Mouse (Mus musculus) gastrocnemius, postnatal 4 days (tissue): Measurements from ENCODE around the gene Dppa3. TPM values are rescaled to one million over a fixed set of nuclear protein-coding genes. Genes with fewer than 3 reads are reported as not detected.

Source experiments
- DNase-seq, 2 experiments: peaks; one replicate each; pipeline ENCODE4 v3.0.0; 2021 to 2022; ENCODE audit warnings: low spot score in 2 of 2, mixed read lengths in 2 of 2
- long read RNA-seq, 2 experiments: library from polyadenylated mRNA; stranded (forward); transcript quantifications; one replicate each; pipeline ENCODE4 v2.0.0; 2021
- total RNA-seq, 2 experiments: library from RNA; stranded (reverse); gene quantifications; 2 replicates each; pipeline ENCODE4 v1.2.3; 2021

Dppa3 gene
- total RNA-seq = not detected
- long read RNA-seq, experiment 1 = 0 reads
- long read RNA-seq, experiment 2 = 0 reads

DNA sequence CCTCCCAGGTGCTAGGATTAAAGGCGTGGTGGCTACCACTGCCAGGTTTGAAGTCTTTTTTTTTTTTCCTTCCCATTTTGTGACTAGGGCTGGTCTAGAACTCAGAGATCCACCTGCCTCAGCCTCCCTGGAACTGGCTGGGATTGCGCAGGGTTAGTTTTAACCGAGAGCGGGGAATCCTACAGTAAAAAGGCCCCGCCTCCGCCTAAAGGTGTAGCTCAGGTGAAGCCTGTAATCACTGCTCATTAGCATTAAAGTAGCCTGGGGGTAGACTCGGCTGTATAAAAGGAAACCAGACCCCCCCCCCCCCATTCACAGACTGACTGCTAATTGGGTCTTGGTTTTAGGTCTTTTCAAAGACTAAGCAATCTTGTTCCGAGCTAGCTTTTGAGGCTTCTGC lies at the start of gene Dppa3:
Dppa3 (plus strand) TSS at position 301 of the 400 bp plus-strand sequence.
- no peak for DNase-seq

DNA sequence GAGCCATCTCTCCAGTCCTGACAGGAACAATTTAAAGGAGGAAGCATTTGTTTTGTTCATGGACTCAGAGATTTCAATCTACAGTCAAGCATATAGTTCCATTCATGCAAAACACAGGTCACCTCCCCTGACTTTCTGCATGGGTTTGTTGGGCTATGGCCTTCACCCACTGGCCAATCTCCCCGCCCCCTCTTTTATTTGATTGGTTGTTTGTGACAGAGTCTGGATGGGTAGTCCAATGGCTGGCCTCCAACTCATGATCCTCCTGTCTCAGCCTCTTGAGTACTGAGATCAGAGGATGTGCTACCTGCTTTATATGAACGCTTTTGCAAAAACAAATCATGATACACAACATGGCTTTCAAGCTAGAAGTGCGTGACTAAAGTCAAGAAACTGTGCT lies 49.2 kb upstream of the Dppa3 start:
- DNase-seq = no peak

DNA sequence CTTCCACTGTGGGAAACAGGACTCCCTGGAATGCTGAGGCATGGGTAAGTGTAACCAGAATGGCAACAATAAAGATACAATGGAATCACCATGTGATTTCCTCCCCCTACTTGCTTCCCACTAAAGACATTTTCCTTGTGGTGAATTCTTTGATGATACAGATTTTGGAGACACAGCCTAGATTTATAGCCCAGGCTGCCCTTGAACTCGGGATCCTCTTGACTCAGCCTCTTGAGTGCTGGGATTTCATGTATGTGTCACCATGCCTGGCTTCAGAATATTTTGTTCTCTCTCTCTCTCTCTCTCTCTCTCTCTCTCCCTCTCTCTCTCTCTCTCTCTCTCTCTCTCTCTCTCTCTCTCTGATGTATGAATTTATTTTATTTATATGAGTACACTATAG lies 47.1 kb upstream of the Dppa3 start:
- no peak for DNase-seq

DNA sequence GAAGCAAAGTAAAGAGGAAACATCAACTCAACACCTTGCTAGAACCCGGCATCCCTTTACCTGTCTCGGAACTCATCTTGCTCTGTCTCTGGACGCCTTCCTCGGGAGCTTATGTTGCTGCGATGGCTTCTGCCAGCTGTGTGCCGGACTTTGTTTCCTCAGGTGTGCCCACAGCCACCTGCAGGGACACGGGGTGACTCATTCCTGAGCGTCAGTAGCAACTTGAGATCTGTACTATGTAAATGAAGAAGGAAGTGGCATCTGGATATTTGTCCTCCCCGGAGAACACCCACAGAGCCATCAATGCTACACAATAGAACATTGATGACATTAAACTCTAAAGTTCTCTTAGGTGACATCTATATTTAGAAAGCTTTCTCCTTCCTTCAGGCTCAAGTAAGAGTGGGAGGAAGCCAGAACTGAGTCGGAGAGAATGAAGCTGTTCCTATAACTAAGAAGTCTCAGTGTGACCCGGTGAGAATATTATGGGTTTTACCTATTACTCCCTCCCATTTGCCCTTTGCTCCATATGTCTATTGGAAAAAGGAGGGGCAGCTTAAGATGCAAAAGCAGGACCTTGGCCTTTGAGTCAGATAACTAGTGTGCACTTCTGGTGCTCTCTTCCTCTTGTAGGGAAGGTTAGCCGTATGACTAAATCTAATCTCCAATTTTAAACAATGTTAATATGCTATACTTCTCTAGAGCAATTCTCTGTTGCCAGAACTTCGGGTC lies 35.0 kb upstream of the Dppa3 start:
- no peak for DNase-seq

DNA sequence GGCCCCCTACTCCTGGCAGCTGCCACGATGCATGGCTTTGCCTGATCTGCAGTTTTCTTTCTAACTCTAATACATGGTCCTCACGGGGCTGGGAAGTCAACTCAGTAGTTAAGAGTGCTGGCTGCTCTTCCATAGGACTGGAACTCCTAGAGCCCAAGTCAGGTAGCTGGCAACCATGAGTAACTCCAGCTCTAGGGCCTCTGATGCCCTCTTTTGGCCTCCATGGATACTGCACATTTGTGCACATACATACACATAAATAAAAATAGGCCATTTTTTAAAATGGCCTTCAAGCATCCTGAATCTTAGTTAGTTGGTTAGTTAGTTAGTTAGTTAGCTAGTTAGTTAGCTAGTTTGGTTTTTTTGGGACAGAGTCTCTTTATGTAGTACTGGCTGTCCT lies 33.3 kb upstream of the Dppa3 start:
- no peak for DNase-seq

DNA sequence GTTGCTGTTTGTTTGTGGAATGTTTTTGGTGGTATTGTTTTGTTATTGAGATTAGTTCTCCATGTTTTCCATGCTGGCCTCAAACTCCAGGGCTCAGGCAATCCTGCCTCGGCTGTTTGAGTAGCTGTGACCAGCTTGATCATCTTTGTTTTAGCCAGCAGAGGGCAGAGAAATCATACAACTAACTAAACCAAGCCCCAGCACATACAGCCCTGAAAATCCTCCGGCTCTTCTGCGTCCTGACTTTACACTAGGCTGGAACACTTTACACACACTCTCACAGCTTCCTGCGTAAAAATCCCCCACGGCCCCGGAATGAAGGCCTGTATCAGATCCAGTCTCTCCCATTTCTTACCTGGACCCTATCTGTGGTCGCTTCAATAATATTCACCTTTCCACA lies 30.6 kb upstream of the Dppa3 start:
- DNase-seq = no peak

DNA sequence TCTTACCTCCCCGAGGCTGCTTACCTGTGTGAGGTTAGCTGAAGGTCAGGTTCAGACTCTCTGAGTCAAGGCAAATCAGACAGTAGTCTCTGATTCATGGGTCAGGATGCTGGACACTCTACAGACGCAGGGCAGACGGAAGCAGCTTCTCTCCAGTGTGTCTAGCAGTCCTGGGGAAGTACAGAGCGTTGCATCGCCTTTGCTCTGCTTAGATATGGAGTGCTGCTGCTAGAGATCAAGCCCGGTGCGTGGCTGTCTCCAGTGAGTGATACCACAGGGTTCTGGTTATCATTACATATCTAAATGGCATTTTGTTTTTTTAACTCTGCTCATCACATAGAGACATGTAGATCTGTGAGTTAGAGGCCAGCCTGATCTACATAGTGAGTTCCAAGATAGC lies 29.6 kb upstream of the Dppa3 start:
- no peak for DNase-seq

DNA sequence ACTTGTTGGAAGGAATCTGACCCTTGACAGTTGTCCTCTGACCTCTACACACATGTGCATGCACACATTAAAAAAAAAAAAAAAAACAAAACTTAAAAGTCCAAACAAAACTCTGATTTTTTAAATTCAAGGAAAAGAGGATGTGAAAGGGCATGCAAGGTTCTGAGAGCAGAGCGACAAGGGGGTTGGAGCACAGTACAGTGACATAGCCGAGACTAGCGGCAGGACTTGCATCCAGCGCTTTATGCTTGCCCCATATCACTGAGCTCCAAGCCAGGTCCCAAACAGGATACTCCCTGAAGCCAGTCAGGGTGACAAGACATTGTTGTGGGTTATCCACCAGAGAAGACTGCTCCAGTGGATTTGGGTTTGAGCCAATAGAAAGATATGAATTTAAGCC lies 28.2 kb upstream of the Dppa3 start:
- no peak for DNase-seq

DNA sequence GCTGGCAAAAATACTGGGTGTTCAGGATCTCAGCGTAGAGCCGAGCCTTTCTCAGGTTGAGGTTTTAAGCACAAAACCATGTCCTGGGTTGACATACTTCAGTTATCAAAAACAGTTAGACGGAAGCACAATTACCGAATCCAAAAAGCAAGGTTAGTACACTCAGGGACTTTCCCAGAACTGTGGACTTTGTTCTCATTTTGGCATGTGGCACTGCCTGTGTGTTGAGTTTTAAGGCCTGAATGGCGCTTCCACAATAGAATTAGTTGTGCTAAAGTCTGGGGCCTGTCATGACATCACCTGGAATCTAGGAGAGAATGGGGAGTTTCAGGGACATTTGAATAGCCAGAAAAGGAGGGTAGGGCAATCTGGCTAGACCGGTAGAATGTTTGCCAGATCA lies 27.8 kb upstream of the Dppa3 start:
- DNase-seq = no peak

DNA sequence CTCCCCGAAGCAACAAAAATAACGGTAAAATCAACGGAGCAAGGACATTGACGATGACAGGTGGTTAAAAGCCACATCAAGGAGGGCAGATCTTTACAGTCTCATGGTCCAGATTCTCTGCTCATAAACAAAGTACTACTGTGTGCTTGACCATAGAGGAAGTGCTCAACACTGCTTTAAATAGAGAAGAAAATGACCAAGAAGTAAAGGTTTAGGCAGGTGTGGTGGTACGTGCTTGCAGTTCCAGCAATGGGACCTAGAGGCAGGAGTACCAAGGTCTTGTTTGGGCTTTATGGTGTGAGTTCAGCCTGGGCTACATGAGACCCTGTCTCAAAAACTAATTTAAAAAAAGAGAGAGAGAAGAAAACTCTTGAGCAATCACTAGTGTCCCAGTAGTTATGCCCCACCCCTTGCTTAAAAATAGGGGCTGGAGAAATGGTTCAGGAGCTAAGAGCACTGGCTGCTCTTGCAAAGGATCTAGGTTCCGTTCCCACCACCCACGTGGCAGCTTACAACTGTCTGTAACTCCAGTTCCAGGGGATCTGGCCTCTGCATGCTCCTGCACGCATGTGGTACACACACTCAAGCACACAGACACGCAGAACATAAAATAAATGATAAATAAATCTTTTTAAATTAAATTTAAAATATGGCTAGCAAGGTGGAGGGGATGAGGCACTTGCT lies 27.0 kb upstream of the Dppa3 start:
- DNase-seq = no peak

DNA sequence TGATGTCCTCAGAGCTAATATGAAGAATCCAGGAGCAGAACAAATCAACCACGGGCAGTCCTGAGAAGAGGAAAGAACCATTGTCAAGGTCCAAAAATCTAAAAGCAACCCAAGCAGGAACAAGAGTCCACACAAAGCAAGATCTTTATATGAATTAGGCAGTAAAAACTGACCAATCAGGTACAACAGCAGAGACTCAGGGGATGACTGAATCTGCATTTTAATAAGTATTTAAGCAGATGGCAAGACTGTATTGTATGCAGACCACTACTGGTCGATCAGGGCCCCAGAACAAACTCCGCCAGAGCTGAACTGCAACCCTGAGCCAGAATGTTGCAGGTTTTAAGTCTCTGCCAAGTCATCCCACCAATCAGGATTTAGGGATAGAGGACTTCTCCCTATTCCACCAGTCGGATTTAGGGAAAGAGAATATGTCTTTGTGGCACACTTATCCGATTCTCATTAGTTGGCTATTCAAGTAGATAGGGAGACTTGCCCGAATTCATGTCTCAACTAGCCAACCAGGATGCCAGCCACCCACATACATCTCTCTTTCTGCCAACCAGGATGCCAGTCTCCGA lies 26.1 kb upstream of the Dppa3 start:
- DNase-seq = no peak

DNA sequence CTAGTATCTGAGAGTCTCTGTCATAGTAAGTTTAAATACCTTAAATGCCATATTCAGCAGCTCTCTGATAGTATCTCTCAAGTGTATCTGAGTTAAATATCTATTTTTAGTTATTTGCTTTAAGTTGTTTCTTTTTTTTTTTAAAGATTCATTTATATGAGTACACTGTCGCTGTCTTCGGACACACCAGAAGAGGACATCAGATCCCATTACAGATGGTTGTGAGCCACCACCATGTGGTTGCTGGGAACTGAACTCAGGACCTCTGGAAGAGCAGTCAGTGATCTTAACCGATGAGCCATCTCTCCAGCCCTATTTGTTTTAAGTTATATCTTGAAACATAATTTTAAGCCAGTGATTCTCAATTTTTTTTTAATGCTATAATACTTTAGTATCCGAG lies 25.2 kb upstream of the Dppa3 start:
- DNase-seq = no peak

DNA sequence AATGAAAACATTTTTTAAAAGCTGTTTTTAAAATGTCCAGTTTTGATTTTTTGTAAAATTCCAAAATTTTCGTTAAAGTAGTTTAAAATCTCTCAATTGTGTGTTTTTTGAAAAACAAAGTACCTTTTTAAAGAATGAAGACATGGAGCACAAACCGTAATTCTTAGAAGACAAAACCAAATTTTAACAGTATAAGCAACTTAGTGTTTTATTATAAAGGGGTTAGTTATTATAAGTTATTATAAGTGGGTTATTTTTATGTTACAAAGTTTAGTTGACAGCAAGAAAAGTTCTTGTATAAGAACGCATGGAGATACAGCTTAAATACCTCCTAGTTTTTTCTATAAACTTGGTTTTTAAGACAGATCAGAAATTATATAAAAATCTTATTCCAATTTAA lies 24.6 kb upstream of the Dppa3 start:
- DNase-seq = no peak

DNA sequence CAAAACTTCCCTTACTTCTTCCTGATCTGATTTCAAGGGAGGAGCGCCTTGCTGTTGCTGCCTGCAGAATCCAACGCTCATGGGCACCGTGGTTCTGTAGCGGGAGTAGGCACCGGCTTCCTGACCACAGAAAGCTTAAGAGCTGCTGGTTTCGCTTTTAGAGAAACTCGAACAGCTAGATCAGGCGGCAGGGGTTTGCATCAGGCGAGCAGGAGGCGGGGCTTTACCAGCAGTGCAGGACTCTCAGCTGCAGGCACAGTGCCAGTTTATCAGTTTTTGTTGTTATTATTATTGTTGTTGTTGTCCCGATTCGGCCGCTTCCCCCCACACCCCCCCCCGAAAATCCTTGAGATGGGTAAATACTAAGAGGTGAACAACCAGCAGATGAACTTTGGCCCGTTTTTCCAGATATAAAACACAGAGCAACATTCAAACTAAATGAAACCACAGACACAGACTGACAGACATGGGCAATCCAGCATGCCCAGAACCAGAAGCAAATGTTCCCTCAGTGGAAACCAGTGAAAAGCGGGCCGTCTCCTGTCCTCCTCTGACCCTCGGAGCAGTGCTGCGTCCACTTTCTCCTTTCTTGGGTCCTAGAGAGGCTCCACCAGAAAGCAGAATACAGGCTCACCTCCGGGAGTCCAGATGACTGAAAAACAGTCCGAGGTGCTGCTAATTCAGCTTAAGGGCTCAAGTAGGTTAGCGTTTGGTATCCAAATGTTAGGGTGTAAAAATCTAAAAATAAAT lies 23.8 kb upstream of the Dppa3 start, which contains the start of gene Apobec1:
Apobec1 (minus strand) TSS at position 203 of the 750 bp plus-strand sequence.
- peak; percentile 23 to 68 for DNase-seq

DNA sequence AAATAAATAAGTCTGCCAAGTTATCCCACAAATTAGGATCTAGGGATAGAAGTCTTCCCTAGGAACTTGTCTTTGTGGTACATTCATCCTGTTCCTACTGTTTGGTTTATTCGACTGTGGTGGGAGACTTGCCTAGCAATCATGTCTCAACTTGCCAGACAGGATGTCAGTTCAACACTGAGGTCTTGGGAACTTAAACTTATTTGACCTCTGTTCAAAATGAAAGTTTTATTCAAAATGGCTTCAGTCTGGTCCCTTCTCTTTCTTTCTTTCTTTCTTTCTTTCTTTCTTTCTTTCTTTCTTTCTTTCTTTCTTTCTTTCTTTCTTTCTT lies 23.3 kb upstream of the Dppa3 start:
- no peak for DNase-seq

DNA sequence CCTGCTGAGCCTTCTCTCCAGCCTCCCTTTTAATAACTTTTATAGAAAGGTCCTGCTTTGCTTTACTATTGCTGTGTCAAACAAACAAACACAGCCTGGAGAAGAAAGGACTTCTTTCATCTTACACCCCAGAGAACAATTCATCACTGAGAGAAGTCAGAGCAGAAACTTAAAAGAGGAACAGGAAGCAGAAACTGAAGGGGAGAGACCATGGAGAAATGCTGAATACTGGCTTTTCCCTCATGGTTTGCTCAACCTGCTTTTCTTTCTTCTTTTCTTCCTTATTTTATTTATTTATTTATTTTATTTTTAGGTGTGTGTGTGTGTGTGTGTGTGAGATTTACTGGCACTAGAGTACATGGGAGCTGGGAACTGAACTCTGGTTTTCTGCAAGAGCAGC lies 21.9 kb upstream of the Dppa3 start:
- DNase-seq = no peak

DNA sequence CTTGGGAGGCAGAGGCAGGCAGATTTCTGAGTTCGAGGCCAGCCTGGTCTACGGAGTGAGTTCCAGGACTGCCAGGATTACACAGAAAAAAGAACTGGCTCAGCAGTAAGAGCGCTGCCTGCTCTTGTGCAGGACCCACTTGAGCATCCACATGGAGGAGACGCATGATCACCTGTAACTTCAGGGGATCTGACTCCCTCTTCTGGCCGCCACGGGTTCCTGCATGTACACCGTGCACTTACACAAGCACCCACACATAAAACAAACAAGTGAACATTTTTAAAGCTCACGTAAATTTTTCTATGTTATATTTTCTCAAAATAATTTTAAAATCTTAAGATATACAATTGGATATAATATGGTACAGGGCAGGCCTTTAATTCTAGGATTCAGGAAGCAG lies 20.7 kb upstream of the Dppa3 start:
- no peak for DNase-seq

DNA sequence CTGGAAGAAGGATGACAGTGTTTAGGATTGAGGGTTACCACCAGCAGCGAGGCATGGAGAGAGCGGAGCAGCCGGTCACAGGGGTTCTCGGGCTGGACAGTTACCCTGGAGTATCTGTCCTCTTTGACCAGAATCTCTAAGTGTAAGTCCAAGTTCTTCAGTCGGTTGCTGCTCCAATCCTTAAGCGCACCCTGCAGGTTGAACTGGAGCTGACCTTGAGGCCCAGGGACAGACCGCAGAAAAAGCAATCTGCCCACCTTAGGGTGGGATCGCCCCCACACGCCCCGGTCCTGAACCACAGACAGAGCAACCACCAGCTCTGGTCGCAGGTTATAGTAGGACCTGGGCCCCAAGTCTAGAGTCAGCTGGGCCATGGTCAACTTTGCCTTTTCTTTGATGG lies 19.5 kb upstream of the Dppa3 start:
- DNase-seq = no peak

DNA sequence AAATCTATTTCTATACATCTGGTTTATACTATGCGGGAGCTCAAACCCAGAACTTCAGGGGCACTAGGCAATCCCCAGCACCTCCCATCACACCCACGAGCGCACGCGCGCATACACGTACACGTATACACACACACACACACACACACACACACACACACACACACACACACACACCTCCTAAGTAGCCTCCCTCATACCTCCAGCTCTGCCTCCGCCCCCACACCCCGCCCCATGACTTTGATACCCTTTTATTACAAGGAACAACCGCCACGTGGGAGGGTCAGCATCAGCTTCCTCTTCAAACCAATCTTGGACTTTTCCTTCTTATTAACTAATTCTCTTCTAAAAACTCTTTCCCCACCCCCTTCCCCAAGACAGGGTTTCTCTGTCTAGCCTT lies 18.5 kb upstream of the Dppa3 start:
- no peak for DNase-seq

DNA sequence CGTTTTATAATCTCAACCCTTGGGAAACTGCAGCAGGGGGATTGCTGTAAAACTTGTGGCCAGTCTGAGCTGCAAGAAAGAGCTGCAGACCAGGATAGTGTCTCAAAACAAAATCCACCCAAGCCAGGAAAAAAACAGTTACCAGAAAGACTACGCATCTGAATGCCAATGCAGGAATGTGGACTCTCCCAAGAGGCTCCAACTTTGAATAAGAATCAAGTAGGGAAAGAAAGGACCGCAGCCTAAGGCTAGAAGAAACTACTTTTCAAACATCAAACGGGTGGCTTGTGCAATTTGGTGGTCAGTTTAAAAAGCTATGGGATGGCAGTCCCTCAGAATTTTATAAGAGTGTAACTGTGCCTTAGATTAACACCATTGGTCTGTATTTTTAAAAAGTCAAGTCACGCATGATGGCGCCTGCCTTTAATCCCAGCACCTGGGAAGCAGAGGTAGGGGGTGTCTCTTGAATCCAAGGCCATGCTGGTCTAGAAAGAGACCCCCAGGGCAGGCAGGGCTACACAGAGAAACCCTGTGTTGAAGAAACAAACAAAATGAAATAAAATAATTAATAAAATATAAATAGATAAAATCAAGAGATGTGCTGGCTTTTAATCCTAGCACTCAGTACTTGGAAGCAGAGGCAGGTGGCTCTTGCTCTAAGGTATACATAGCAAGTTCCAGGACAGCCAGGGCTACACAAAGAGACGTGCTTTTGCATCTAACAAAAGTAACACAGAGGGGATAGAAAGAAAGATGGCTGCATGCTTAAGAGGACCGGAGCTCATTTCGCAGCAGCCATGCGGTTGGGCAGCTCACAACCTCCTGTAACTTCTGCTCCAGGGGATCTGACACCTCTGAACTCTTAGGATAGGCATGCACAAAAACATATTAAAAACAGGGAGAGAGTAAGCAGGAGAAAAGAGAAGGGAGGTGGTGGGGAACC lies 17.5 kb upstream of the Dppa3 start:
- no peak for DNase-seq

DNA sequence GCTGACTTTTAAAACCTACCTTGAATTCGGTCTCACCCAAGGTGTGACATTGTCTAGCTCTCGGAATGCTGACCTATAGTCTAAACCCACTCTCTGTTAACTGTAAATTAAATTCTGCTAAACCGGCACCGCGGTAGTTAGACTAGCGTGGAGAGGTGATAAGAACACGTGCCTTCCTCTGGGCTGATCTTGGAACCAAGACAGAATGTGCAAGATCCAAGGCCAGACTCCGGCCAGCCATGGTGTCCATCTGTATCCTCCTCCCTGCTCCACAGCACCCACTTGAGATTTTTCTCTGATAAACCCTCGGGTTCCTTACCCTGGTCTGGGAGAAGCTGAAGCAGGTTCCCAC lies 16.9 kb upstream of the Dppa3 start:
- no peak for DNase-seq
